In genomic region chr11:62921052-62921977, GRCm38 (mm10) we compare ENCODE assay signal across 8 mouse cellular contexts. TPM values are rescaled to one million over a fixed set of nuclear protein-coding genes. Genes with fewer than 3 reads are reported as not detected.
DNase-seq lines count a peak whose midpoint lies in the region; ATAC-seq and TF ChIP-seq lines count a peak whose summit lies in the region.

No protein-coding gene starts in this region.

- no peaks in the 10 kb centered on the region for H3K4me1 ChIP-seq in cerebellum, adult 2 months (ENCODE audit: control insufficient read depth, insufficient read depth, low read length)
- peaks cover 12% of the 10 kb centered on the region for H3K4me1 ChIP-seq in hindbrain, embryonic 10.5 days (replicated peaks)
- H3K4me1 ChIP-seq in lung, embryonic 16.5 days (replicated peaks; ENCODE audit: control insufficient read depth, insufficient read depth, low read length) = peaks cover 15% of the 10 kb centered on the region

- no peaks in the 10 kb centered on the region for H3K27me3 ChIP-seq in cerebellum, adult 2 months (ENCODE audit: control insufficient read depth, insufficient read depth, low read length)
- 0 out of 2 replicates have a peak, but pooled peaks cover 2% of the 10 kb centered on the region for H3K27me3 ChIP-seq in hindbrain, embryonic 10.5 days (ENCODE audit: insufficient read depth, poor library complexity, severe bottlenecking)
- H3K27me3 ChIP-seq in lung, embryonic 16.5 days (ENCODE audit: control insufficient read depth, insufficient read depth, low read depth, low read length) = no peaks in the 10 kb centered on the region

- peak; percentile 86 for ATAC-seq in frontal cortex, adult (ENCODE audit: low TSS enrichment)
- ATAC-seq in lung, embryonic 16.5 days (ENCODE audit: low read depth) = peak; percentile 90

- TF ChIP-seq CTCF in cerebellum, adult 2 months (IDR thresholded peaks at IDR 0.05; ENCODE audit: borderline replicate concordance, insufficient read depth, low read depth, low read length) = peak; percentile 94

- no peaks in the 10 kb centered on the region for H3K36me3 ChIP-seq in hindbrain, embryonic 10.5 days
- H3K36me3 ChIP-seq in lung, embryonic 16.5 days (ENCODE audit: control insufficient read depth, insufficient read depth, low read length) = no peaks in the 10 kb centered on the region

- peak; percentile 95 for DNase-seq in MN1 (ENCODE audit: low spot score)
- DNase-seq in cerebellum, adult 2 months = peak; percentile 83 to 90
- peak; percentile 92 for DNase-seq in hindbrain, embryonic 10.5 days (ENCODE audit: low spot score)
- peak; percentile 88 for DNase-seq in layer of hippocampus, adult 9-11 months
- peak; percentile 95 for DNase-seq in retina, embryonic 14.5 days (ENCODE audit: low spot score)
- peak; percentile 87 to 92 for DNase-seq in urinary bladder, adult 18-20 months (ENCODE audit: low spot score in 2 of 2)

- no peak for TF ChIP-seq POLR2A in cerebellum, adult 2 months (IDR thresholded peaks at IDR 0.05; ENCODE audit: borderline replicate concordance, insufficient read depth, low read length)

- H3K9ac ChIP-seq in lung, embryonic 16.5 days (ENCODE audit: low read length) = peak overlapping the region; percentile 58

- H3K9me3 ChIP-seq in hindbrain, embryonic 10.5 days = peaks cover 6% of the 10 kb centered on the region; the same call in 1 of the 2 replicates
- no peaks in the 10 kb centered on the region; the same call in 1 of the 2 replicates for H3K9me3 ChIP-seq in lung, embryonic 16.5 days (ENCODE audit: control insufficient read depth, low read length)

- H3K4me2 ChIP-seq in lung, embryonic 16.5 days (ENCODE audit: low read depth, low read length) = peak overlapping the region; percentile 50

- no peak overlapping the region for H3K27ac ChIP-seq in cerebellum, adult 2 months (ENCODE audit: insufficient read depth, low read length)
- H3K27ac ChIP-seq in hindbrain, embryonic 10.5 days = peak overlapping the region; percentile 81
- peak overlapping the region; percentile 95 for H3K27ac ChIP-seq in lung, embryonic 16.5 days (ENCODE audit: low read length)

- WGBS in cerebellum, adult 2 months = 18% methylated on average over 25 of the region's 25 CpGs
- 29% methylated on average over 25 of the region's 25 CpGs for WGBS in hindbrain, embryonic 10.5 days
- 13% methylated on average over 25 of the region's 25 CpGs for WGBS in lung, embryonic 16.5 days

- H3K4me3 ChIP-seq in cerebellum, adult 2 months (replicated peaks; ENCODE audit: insufficient read depth, low read depth, low read length) = peak overlapping the region; percentile 42
- peak overlapping the region; percentile 37 for H3K4me3 ChIP-seq in hindbrain, embryonic 10.5 days
- H3K4me3 ChIP-seq in lung, embryonic 16.5 days (ENCODE audit: low read length) = peak overlapping the region; percentile 35

RNA-seq across cellular contexts. Expression of gene Cdrt4, which starts 29.7 kb away (rescaled TPM):
- polyA plus RNA-seq in cerebellum, adult 2 months (2012; rRNA removed) = 0.26 TPM in 1 of 2 replicates, not detected in the other
- 0.30 TPM in 1 of 2 replicates, not detected in the other for polyA plus RNA-seq in hindbrain, embryonic 10.5 days (2016; fragmentation: Nextera tagmentation; extraction: Ambion mirVana)
- 0.21 and 0.52 TPM in 2 replicates for polyA plus RNA-seq in lung, embryonic 16.5 days (2015; fragmentation: Nextera tagmentation; extraction: Ambion mirVana)

RNA-seq across cellular contexts. Expression of gene Tvp23b, which starts 42.1 kb away (rescaled TPM):
- polyA plus RNA-seq in cerebellum, adult 2 months (2012; rRNA removed) = 28.5 and 32.3 TPM in 2 replicates
- 44.0 and 44.4 TPM in 2 replicates for polyA plus RNA-seq in hindbrain, embryonic 10.5 days (2016; fragmentation: Nextera tagmentation; extraction: Ambion mirVana)
- 79.5 TPM in 2 replicates for polyA plus RNA-seq in lung, embryonic 16.5 days (2015; fragmentation: Nextera tagmentation; extraction: Ambion mirVana)
